ENCODE assay signal across 16 mouse cellular contexts in the genomic region with DNA sequence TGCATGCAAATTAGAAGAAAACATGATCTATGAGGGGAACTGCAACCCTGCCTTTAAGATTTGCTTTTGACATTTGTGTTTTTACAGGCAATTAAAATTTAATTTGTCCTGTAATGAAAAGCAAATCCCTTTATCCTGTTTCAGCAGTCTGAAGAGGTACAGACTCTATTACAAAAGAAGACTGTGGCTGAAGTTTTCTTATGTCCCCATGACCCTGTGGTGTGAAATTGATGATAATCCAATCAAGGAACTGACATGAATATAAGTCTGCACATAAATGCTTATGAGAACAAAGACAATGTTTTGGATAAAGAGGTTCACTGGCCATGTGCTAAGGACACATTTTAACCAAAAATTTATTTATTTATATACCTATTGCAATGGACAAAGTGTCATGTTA.
"Had no signal": no experiment of that assay in that cellular context is flagged by ENCODE, and none has a peak within 500 bp of the region (broad histone marks: within the 10 kb centered on the region; RNA-seq: fewer than 3 reads in every experiment).

No protein-coding gene starts in this region.

- H3K4me1 ChIP-seq: liver, embryonic 12.5 days; neural tube, embryonic 13.5 days; neural tube, embryonic 15.5 days had no signal

- H3K4me3 ChIP-seq: liver, embryonic 12.5 days; myocyte; neural tube, embryonic 13.5 days; neural tube, embryonic 15.5 days had no signal

- H3K4me2 ChIP-seq: liver, embryonic 12.5 days; lung, embryonic 14.5 days; neural tube, embryonic 13.5 days; neural tube, embryonic 15.5 days had no signal

- ATAC-seq: liver, embryonic 12.5 days had no signal

- H3K36me3 ChIP-seq: liver, embryonic 12.5 days; neural tube, embryonic 13.5 days; neural tube, embryonic 15.5 days had no signal

- H3K9ac ChIP-seq: liver, embryonic 12.5 days; liver, embryonic 14.5 days; lung, embryonic 14.5 days; neural tube, embryonic 13.5 days; neural tube, embryonic 15.5 days had no signal

- DNase-seq: lung, adult 18-20 months; lung, embryonic 14.5 days; lung, postnatal 10 days; lung, postnatal 4 days; right cerebral cortex, adult 18-20 months; right cerebral cortex, postnatal 25 days; right cerebral cortex, postnatal 4 days; spleen, adult 18-20 months; thymus, adult 18-20 months; thymus, postnatal 14 days; thymus, postnatal 36 days had no signal

- H3K27me3 ChIP-seq: liver, embryonic 12.5 days; neural tube, embryonic 13.5 days; neural tube, embryonic 15.5 days had no signal

- H3K27ac ChIP-seq: liver, embryonic 12.5 days; liver, embryonic 14.5 days; neural tube, embryonic 13.5 days; neural tube, embryonic 15.5 days had no signal

- H3K9me3 ChIP-seq: liver, embryonic 12.5 days; neural tube, embryonic 13.5 days; neural tube, embryonic 15.5 days had no signal
